Mouse (Mus musculus) brain, embryonic 14.5 days (tissue): ENCODE data around the gene Atg7. TPM values are rescaled to one million over a fixed set of nuclear protein-coding genes. Genes with fewer than 3 reads are reported as not detected.

Experiments
- DNase-seq: peaks from one replicate; pipeline ENCODE4 v3.0.0-alpha.2; 2011; ENCODE audit warnings: low read depth
- CTCF ChIP-seq: fragments of 200-500 bp; IDR thresholded peaks from 2 replicates; pipeline ENCODE4 v1.5.1; 2012; ENCODE audit warnings: inconsistent platforms, mild to moderate bottlenecking, moderate library complexity, borderline replicate concordance; ENCODE audit not compliant: insufficient read depth, insufficient read length; ENCODE audit errors: extremely low read depth
- POLR2A ChIP-seq: fragments of 200-500 bp; IDR thresholded peaks from 2 replicates; pipeline ENCODE4 v1.6.1; 2012; ENCODE audit warnings: mild to moderate bottlenecking, inconsistent platforms, borderline replicate concordance; ENCODE audit not compliant: poor library complexity, insufficient read depth, insufficient read length, severe bottlenecking; ENCODE audit errors: extremely low read depth
- polyA plus RNA-seq: library from polyadenylated mRNA; depleted of rRNA; stranded (reverse); fragments of >200 nt; gene quantifications from 2 replicates; pipeline ENCODE4 v1.2.3, GENCODE M21; 2012

Atg7 gene
- polyA plus RNA-seq, 1 experiment = 13.8 TPM

DNA sequence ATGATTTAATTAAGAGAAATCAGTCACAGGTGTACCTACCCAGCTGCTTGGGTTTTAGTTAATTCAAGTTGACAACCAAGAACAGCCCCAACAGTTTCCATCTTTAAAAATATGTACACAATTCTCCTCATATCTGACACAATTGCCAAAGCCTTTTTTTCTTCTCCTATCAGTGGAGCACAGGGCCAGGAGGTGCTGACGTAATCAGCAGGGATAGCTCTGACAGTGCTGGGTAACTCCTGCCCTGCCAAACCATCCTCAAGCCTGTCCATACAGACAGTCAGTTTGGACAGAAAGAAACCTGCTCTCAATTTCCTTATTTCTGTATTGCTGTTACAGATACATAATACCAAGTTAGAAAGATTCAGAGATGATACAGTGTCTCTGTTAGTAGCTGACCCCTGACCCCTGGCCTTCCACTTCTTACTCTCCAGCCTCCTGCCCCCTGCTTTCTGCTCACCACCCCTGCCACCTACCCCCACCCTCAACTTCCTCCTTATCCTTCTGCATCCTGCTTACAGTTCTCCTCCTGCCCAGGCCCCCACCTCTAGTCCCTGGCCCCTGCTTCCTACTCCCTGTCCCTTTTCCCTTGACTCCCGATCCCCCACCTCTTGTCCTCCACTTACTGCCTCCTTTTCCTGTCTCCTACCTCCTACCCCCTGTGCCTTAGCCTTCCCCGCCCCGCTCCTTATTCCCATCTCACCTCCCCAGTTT, 16.5 kb downstream of the Atg7 start:
- DNase-seq = no peak
- TF ChIP-seq POLR2A = no peak
- no peak for TF ChIP-seq CTCF

- TF ChIP-seq POLR2A = no peak
- TF ChIP-seq CTCF = no peak
- no peak for DNase-seq
Measured at GRCm38 (mm10) chr6:114659992-114660800, 17.3 kb downstream of the Atg7 start.

DNA sequence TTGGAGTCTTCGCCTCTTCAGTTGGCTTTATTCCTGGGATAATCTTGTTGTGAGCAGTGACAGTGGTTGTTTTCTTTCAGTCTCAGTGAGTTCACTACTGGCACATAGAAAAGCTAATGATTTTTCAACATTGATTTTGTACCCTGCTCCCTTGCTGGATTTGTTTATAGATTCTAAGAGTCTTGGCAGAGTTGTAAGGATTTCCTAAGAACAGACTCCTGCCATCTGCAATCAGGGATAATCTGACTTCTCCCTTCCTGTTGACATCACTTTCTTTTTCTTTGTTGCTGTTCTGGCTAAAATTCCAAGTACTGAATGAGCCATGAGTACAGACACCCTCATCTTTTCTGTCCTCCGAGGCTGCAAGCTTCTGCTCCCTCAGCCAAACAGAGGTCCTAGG, 20.8 kb downstream of the Atg7 start:
- no peak for DNase-seq
- no peak for TF ChIP-seq CTCF
- TF ChIP-seq POLR2A = no peak

GRCm38 (mm10) chr6:114664716-114665115, 21.8 kb downstream of the Atg7 start:
- TF ChIP-seq POLR2A (no peak), CTCF (no peak)

GRCm38 (mm10) chr6:114667518-114667917, 24.6 kb downstream of the Atg7 start:
- no peak for TF ChIP-seq CTCF
- no peak for TF ChIP-seq POLR2A
- no peak for DNase-seq

More at GRCm38 (mm10) chr6:114664716-114665115, 21.8 kb downstream of the Atg7 start:
- no peak for DNase-seq

DNA sequence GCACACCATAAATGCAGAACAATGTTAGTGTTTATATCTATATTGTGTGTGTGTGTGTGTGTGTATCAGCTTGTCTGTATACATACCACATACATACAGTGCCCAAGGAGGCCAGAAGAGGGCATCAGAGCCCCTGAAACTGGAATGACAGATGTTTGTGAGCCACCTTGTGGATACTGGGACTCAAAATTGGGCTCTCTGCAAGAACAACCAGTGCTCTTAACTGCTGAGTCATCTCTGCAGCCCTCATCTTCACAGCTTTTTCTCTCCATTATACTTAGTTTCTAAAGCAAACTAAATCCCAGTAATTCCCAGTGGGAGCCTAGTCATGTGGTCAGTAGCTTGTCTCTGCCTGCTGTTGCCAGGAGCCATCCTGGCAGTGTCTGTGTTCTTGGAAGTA, 31.9 kb downstream of the Atg7 start:
- TF ChIP-seq POLR2A = no peak
- no peak for TF ChIP-seq CTCF
- no peak for DNase-seq

DNA sequence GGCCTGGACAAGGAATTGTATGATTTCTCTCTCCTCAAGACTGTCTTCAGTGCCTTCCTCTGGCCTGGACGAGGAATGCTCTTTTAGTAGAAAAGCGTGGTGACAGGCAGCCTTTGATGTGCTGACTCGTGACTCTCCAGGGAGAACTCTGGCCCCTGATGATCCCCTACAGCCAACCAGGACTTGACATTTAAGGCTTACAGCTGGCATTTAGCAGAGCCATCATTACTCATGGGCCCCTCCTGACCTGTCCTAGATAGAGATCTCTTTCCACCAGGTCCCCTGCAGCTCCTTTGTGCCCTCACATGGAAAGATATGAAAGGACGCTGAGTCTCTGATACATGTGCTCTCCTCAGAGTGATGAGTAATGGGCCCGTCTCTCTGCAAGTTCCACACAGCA, 33.2 kb downstream of the Atg7 start:
- TF ChIP-seq POLR2A = no peak
- no peak for TF ChIP-seq CTCF
- no peak for DNase-seq

DNA sequence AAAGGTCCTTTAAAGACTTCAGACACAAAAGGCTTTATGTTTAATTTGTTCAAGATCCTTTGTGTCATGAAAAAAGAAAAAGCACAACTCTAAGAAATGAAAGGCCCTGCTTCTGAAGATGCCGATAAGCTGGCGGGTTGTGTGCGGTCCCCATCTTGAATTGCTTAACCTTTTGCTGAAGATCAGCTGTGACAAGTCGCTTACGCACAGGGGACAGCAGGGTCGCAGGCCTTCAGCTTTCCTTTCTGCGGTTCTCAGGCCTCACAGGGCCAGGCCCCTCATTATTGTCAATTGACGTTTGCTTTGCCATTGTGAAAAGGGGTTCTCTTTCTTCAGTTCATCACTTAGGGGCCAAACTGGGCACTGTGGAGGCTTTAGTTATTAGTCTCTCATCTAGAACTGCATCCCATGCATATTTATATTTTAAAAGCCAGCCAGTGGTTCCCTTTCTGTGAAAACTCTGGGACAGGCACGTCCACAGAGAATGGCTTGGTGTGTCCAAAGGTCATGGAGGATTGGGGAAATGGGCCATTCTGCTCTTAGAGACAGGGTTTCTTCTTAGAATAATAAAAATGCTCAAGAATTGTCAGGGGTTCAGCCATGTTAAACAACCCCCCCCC, 39.3 kb downstream of the Atg7 start:
- TF ChIP-seq POLR2A (no peak), CTCF (no peak)
- DNase-seq = peak; percentile 33

DNA sequence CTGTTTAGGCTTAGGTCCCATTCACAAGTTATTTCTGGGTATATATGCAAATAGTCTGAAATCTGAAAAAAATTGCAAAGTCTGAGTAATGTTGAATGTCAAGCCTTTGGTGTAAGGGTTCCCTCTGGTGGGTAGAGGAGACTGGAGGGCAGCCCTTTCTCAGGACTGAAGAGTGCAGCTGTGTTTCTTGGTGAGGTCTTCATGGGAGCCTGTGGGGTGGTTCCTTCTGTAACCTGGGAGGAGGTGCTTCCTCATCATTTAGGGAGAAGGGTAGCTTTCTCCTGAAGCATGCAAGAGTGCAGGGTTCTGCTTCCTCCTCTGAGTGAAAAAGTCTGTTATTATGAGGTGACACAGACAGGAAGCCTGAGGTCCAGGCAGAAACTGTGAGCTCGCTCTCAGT, 40.8 kb downstream of the Atg7 start:
- TF ChIP-seq POLR2A (no peak), CTCF (peak; percentile 25; the same call in 1 of the 2 replicates)
- no peak for DNase-seq

DNA sequence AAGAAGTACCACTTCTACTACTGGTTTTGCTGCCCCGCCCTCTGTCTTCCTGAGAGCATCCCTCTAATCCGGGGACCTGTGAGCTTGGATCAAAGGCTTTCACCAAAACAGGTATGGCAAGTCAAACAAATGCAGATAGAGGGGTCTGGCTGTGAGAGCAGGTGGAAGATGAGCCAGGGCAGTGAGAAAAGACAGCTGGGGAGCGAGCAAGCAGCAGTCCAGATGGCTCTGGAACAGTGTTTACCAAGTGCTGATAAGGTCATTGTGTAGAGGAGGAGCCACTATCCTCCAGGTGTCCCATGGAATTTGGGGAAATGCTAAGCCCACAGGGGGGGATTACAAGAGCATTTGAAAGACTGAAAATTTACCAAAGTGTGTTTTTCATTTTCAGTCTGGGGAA, 41.5 kb downstream of the Atg7 start:
- DNase-seq = no peak
- TF ChIP-seq POLR2A (no peak), CTCF (no peak)

DNA sequence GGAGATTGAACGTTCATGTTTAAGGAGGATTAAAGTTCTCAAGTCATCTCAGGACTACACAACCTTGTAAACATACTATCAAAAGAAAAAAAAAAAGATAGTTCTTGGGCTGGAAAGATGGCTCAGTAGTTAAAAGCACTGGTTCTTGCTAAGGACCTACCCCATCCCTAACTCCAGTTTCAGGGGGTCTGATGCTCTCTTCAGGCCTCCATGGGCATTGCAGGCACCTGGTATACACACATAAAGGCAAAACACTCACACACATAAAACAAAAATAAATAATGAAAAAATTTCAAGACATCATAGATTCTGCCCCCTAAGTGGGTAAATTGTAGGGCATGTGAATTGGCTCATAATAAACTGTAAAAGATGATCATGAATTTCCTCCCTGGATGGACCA, 42.5 kb downstream of the Atg7 start:
- DNase-seq = no peak
- TF ChIP-seq POLR2A (no peak), CTCF (peak; percentile 49; the same call in 1 of the 2 replicates)
